Mouse (Mus musculus): ENCODE data around the gene Slc27a5. TPM values are rescaled to one million over a fixed set of nuclear protein-coding genes. Genes with fewer than 3 reads are reported as not detected.

Slc27a5 gene
- total and polyA plus RNA-seq, 3 experiments = 0.04 TPM; not detected in 2

GRCm38 (mm10) chr7:13031069-13031468 lies 33.1 kb upstream of the Slc27a5 start:
- Histone ChIP-seq H3K4me2 (ENCODE audit: insufficient read depth, low read depth, poor library complexity, severe bottlenecking) (no peak overlapping the region), H3K4me3 (replicated peaks in 1 of 3; ENCODE audit: low read depth in 2 of 3, low read length in 2 of 3, poor library complexity in 1 of 3) (no peak overlapping the region), H3K9ac (ENCODE audit: insufficient read depth, low read depth) (no peak overlapping the region), H3K9me3 (replicated peaks; ENCODE audit: low read length) (no peaks in the 10 kb centered on the region), H3K36me3 (replicated peaks in 1 of 2; ENCODE audit: control insufficient read depth in 1 of 2, insufficient read depth in 1 of 2, low read length in 1 of 2) (peaks cover 78 to 89% of the 10 kb centered on the region in 2 experiments), H3K27ac (ENCODE audit: insufficient read depth, low read depth) (no peak overlapping the region), H3K4me1 (ENCODE audit: control insufficient read depth in 1 of 2, insufficient read depth in 2 of 2) (peaks cover 22 to 73% of the 10 kb centered on the region in 2 experiments), H3K79me2 (replicated peaks; ENCODE audit: control insufficient read depth, extremely low read depth, insufficient read depth, poor library complexity, severe bottlenecking) (peaks cover 23% of the 10 kb centered on the region), H3K27me3 (replicated peaks) (no peaks in the 10 kb centered on the region)
- TF ChIP-seq TBP (conservative IDR thresholded peaks at IDR 0.05; ENCODE audit: low read depth, low read length) (no peak), USF2 (conservative IDR thresholded peaks at IDR 0.05; ENCODE audit: low read depth, low read length) (no peak), ZMIZ1 (IDR thresholded peaks at IDR 0.05; ENCODE audit: low read depth, low read length) (no peak), SMC3 (IDR thresholded peaks at IDR 0.05; ENCODE audit: low read depth, low read length) (peak; percentile 17; the same call in 1 of the 2 replicates), RAD21 (IDR thresholded peaks at IDR 0.05; ENCODE audit: low read depth, low read length) (peak; percentile 30), CTCF (conservative IDR thresholded peaks at IDR 0.05 in 1 of 2, IDR thresholded peaks at IDR 0.05 in 1 of 2; ENCODE audit: low read depth in 2 of 2, low read length in 2 of 2) (peak in 1 of 2 experiments; percentile 58; a peak in 2 of 4 replicates), JUND (conservative IDR thresholded peaks at IDR 0.05; ENCODE audit: low read depth, low read length) (no peak), ETS1 (conservative IDR thresholded peaks at IDR 0.05; ENCODE audit: low read depth, low read length) (no peak), USF1 (IDR thresholded peaks at IDR 0.05; ENCODE audit: low read depth, low read length) (no peak), MEF2A (IDR thresholded peaks at IDR 0.05; ENCODE audit: borderline replicate concordance, low read depth, low read length) (no peak), ZC3H11A (IDR thresholded peaks at IDR 0.05; ENCODE audit: low read depth, low read length) (no peak)
- dilution Hi-C loops (cut with MboI; ENCODE audit: extremely low pct_ligation_motif_present, extremely low pct_unique_long_range_greater_than_20kb, low sequenced_read_pairs) = no loop called here
- in situ Hi-C loops (cut with MboI; ENCODE audit: low pct_ligation_motif_present, low pct_unique_long_range_greater_than_20kb, low sequenced_read_pairs) = no loop called here
- DNase-seq (ENCODE audit: extremely low read depth) = no peak

GRCm38 (mm10) chr7:13028986-13029385 lies 31.0 kb upstream of the Slc27a5 start:
- dilution Hi-C loops (cut with MboI; ENCODE audit: extremely low pct_ligation_motif_present, extremely low pct_unique_long_range_greater_than_20kb, low sequenced_read_pairs) = no loop called here
- peaks cover 71 to 86% of the 10 kb centered on the region in 2 experiments for H3K36me3 ChIP-seq (replicated peaks in 1 of 2; ENCODE audit: control insufficient read depth in 1 of 2, insufficient read depth in 1 of 2, low read length in 1 of 2)
- in situ Hi-C loops (cut with MboI; ENCODE audit: low pct_ligation_motif_present, low pct_unique_long_range_greater_than_20kb, low sequenced_read_pairs) = no loop called here
- H3K27ac ChIP-seq (ENCODE audit: insufficient read depth, low read depth) = no peak overlapping the region
- H3K9me3 ChIP-seq (replicated peaks; ENCODE audit: low read length) = no peaks in the 10 kb centered on the region
- no peak for DNase-seq (ENCODE audit: extremely low read depth)
- H3K79me2 ChIP-seq (replicated peaks; ENCODE audit: control insufficient read depth, extremely low read depth, insufficient read depth, poor library complexity, severe bottlenecking) = peaks cover 34% of the 10 kb centered on the region
- H3K4me3 ChIP-seq (replicated peaks in 1 of 3; ENCODE audit: low read depth in 2 of 3, low read length in 2 of 3, poor library complexity in 1 of 3) = no peak overlapping the region
- no peaks in the 10 kb centered on the region for H3K27me3 ChIP-seq (replicated peaks)
- no peak overlapping the region for H3K4me2 ChIP-seq (ENCODE audit: insufficient read depth, low read depth, poor library complexity, severe bottlenecking)
- TF ChIP-seq KAT2A (IDR thresholded peaks at IDR 0.05; ENCODE audit: insufficient replicate concordance, low read length) (no peak), MAFK (IDR thresholded peaks at IDR 0.05; ENCODE audit: insufficient replicate concordance, low read length) (no peak), PAX5 (IDR thresholded peaks at IDR 0.05; ENCODE audit: low read length) (no peak), CHD1 (IDR thresholded peaks at IDR 0.05; ENCODE audit: low read depth, low read length) (no peak), POLR2AphosphoS2 (IDR thresholded peaks at IDR 0.05; ENCODE audit: low read depth, low read length) (no peak), RAD21 (IDR thresholded peaks at IDR 0.05; ENCODE audit: low read depth, low read length) (no peak), IRF4 (IDR thresholded peaks at IDR 0.05; ENCODE audit: low read depth, low read length) (no peak), ZC3H11A (IDR thresholded peaks at IDR 0.05; ENCODE audit: low read depth, low read length) (no peak), JUND (conservative IDR thresholded peaks at IDR 0.05; ENCODE audit: low read depth, low read length) (no peak), ZMIZ1 (IDR thresholded peaks at IDR 0.05; ENCODE audit: low read depth, low read length) (no peak), BHLHE40 (IDR thresholded peaks at IDR 0.05; ENCODE audit: low read depth, low read length) (no peak), JUN (IDR thresholded peaks at IDR 0.05; ENCODE audit: insufficient read depth, low read depth, low read length) (no peak), POLR2A (IDR thresholded peaks at IDR 0.05; ENCODE audit: low read depth, low read length) (no peak), E2F4 (IDR thresholded peaks at IDR 0.05; ENCODE audit: insufficient replicate concordance, low read depth, low read length) (no peak), TCF12 (IDR thresholded peaks at IDR 0.05; ENCODE audit: low read depth, low read length) (no peak), USF1 (IDR thresholded peaks at IDR 0.05; ENCODE audit: low read depth, low read length) (no peak), MAX (IDR thresholded peaks at IDR 0.05; ENCODE audit: low read length) (no peak), UBTF (IDR thresholded peaks at IDR 0.05; ENCODE audit: low read depth, low read length) (no peak), EP300 (IDR thresholded peaks at IDR 0.05; ENCODE audit: low read length) (no peak)
- H3K4me1 ChIP-seq (ENCODE audit: control insufficient read depth in 1 of 2, insufficient read depth in 2 of 2) = peaks cover 13 to 66% of the 10 kb centered on the region in 2 experiments
- no peak overlapping the region for H3K9ac ChIP-seq (ENCODE audit: insufficient read depth, low read depth)
